Mouse (Mus musculus): ENCODE measurements around the gene Mrps24.

The Mrps24 gene

GRCm38 (mm10) chr11:5706874-5707529 lies 8.5 kb downstream of the Mrps24 start:
- DNase-seq (ENCODE audit: low read depth, low spot score) = peak; percentile 26

- DNase-seq (ENCODE audit: low read depth, low spot score) = no peak
Observed at GRCm38 (mm10) chr11:5705972-5706371, 9.5 kb downstream of the Mrps24 start.

DNA sequence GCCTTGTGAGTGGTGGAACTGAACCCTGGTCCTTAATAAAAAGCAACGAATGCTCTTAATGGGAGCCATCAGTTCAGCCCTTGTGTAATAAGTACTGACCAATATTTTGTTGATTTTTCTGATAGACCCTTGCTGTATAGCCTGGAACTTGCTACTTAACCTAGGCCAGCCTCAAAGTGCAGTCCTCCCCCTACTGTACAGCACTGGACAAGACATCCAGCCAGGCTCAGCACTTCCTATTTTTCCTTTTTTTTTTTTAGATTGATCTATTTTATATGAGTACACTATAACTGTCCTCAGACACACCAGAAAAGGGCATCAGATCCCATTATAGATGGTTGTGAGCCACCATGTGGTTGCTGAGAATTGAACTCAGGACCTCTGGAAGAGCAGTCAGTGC lies 12.1 kb downstream of the Mrps24 start:
- no peak for DNase-seq (ENCODE audit: low read depth, low spot score)

DNA sequence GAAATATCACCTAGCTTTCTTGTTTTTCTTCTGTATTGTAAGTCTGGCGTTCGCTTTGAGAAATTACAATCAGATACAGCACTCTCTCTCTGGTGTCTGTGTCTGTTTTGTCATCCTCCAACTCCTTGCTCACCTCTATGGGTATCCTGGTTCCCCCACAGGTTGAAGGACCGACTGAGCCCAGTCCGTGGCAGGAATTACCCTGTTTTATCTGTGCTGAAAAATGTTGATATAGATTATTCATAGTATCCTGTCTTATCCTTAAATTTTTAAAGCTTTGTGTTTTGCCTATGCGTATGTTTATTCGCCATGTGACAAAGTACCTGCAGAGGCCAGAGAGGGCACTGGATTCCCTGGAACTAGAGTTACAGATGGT lies 12.5 kb downstream of the Mrps24 start:
- DNase-seq (ENCODE audit: low read depth, low spot score) = no peak

GRCm38 (mm10) chr11:5702271-5702956 lies 13.1 kb downstream of the Mrps24 start:
- no peak for DNase-seq (ENCODE audit: low read depth, low spot score)

DNA sequence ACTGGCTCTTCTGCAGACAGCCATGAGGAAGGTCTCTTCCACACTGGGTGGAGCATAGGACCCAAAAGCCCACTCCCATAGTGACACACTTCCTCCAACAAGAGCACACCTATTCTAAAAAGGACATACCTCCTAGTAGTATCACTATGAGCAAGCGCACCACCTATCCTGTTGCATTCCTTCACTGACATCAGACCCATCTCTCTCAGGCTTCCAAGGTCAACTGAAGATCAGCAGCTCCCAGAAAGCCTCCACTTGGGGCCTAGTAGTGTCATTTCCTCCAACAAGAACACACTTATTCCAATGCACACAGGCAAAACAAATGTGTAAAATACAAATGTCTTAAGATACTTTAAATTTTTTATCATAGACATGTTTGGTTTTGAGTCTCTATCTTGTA lies 13.7 kb downstream of the Mrps24 start:
- no peak for DNase-seq (ENCODE audit: low read depth, low spot score)

GRCm38 (mm10) chr11:5701300-5701699 lies 14.2 kb downstream of the Mrps24 start:
- no peak for DNase-seq (ENCODE audit: low read depth, low spot score)

GRCm38 (mm10) chr11:5700808-5701207 lies 14.7 kb downstream of the Mrps24 start:
- DNase-seq (ENCODE audit: low read depth, low spot score) = no peak

DNA sequence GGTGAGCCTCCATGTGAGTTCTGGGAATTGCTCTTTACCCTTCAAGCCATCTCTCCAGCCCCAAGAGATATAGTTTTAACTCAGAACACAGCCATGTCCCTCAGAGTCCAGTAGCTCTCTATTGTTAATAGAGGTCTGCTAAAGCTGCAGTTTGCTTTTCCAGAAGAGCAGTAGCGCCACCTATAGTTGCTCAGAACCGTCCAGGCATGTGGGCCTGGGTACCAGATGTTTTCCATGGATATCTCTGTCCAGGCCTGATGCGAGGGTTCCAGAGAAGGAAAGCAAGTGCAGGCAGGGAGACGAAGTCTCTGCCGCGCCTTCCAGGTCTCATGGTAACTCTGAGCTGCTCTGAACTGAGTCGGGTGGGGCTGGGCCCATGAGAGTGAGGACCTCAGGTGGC lies 23.7 kb downstream of the Mrps24 start:
- DNase-seq (ENCODE audit: low read depth, low spot score) = no peak

DNA sequence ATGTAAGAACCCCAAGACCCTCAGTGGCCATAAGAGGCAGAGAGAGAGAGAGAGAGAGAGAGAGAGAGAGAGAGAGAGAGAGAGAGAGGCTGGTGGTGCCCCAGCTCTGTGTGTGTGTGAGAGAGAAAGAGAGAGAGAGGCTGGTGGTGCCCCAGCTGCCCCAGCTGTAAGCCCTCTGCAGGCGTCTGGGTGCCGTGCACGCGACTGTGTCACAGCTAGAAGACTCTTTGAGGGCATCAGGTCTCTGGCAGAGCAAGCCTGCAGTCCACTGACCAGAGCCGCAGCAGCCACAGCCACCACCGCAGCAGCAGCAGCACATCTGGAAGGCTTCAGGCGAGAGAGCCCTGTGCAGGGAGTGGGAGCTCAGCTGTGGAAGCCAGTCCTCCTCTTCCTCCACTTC lies 31.2 kb downstream of the Mrps24 start:
- no peak for DNase-seq (ENCODE audit: low read depth, low spot score)

GRCm38 (mm10) chr11:5682541-5682940 lies 32.9 kb downstream of the Mrps24 start:
- DNase-seq (ENCODE audit: low read depth, low spot score) = no peak
